Mouse (Mus musculus): ENCODE measurements at regions not wholly inside any gene's neighbourhood (a gene's known extent, or its start where the extent isn't known, plus 50 kb on each side); places are given as distances from the start of the nearest gene placed in this dataset.

DNA sequence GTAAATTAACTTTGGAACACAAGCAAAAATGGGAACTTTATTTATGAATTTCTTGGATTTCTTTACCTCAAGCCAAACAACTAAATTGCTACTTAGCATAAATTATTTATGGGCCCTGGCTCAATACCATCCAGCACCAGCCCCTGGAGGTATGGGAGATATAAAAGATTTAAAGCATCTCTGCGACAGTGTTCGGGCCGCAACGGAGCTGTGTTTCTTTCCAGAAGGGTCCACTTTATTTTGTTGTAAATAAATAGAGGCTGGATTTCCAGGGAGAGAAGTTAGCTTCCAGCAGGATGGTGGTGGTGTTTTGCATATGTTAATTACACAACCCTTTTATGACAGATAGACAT is 404.5 kb upstream of the Pou3f2 start:
- TF ChIP-seq CTCF (IDR thresholded peaks at IDR 0.05; ENCODE audit: low read depth) = no peak
- no peak for TF ChIP-seq EP300 (IDR thresholded peaks at IDR 0.05; ENCODE audit: low read depth)
